Mouse (Mus musculus) neural tube, embryonic 13.5 days (tissue): Measurements from ENCODE around the gene Hist2h2be. TPM values are rescaled to one million over a fixed set of nuclear protein-coding genes. Genes with fewer than 3 reads are reported as not detected.
"Not testable (repeated sequence)": the region's sequence is repeated elsewhere in the genome, so short reads cannot be mapped to it uniquely, and the experiment has no call there.

ENCODE experiments used
- ATAC-seq: fragments of 200-750 bp; cut with Nextera tagmentation; 2 replicates; pipeline ENCODE4 v1.8.0; 2017; ENCODE audit warnings: low read depth, mild to moderate bottlenecking, moderate TSS enrichment, moderate library complexity
- H3K27ac ChIP-seq: fragments of 300-500 bp; sonication (generic); replicated peaks from 2 replicates; pipeline ENCODE4 v1.5.1; 2015; ENCODE audit warnings: moderate library complexity, mild to moderate bottlenecking, inconsistent platforms
- H3K27me3 ChIP-seq: fragments of 300-500 bp; sonication (generic); 2 replicates; pipeline ENCODE4 v1.6.1; 2015; ENCODE audit warnings: mild to moderate bottlenecking, inconsistent platforms
- H3K36me3 ChIP-seq: fragments of 300-500 bp; sonication (generic); 2 replicates; pipeline ENCODE4 v1.6.1; 2015; ENCODE audit warnings: mild to moderate bottlenecking, inconsistent platforms
- H3K4me1 ChIP-seq: fragments of 300-500 bp; sonication (generic); replicated peaks from 2 replicates; pipeline ENCODE4 v1.6.1; 2015; ENCODE audit warnings: inconsistent platforms
- H3K4me2 ChIP-seq: fragments of 300-500 bp; sonication (generic); 2 replicates; pipeline ENCODE4 v1.6.1; 2015; ENCODE audit warnings: inconsistent platforms, mild to moderate bottlenecking, moderate library complexity
- H3K4me3 ChIP-seq: fragments of 300-500 bp; sonication (generic); 2 replicates; pipeline ENCODE4 v1.5.1; 2015; ENCODE audit warnings: mild to moderate bottlenecking, inconsistent platforms
- H3K9ac ChIP-seq: fragments of 300-500 bp; sonication (generic); 2 replicates; pipeline ENCODE4 v1.6.1; 2015; ENCODE audit warnings: moderate library complexity, mild to moderate bottlenecking, inconsistent platforms
- H3K9me3 ChIP-seq: fragments of 300-500 bp; sonication (generic); 2 replicates; pipeline ENCODE4 v1.6.1; 2016; ENCODE audit warnings: inconsistent platforms
- WGBS: fragments of 180-500 bp; shearing (Covaris S2); methylation state at CpG from one replicate; pipeline ENCODE4 v1.1.7; 2015; 5-methylcytosine and 5-hydroxymethylcytosine counted together
- polyA plus RNA-seq: library from polyadenylated mRNA; unstranded; fragments of >200 nt; fragmentation: Nextera tagmentation; extraction: Ambion mirVana; gene quantifications from 2 replicates; pipeline ENCODE4 v1.2.1, GENCODE M21; 2015

Hist2h2be gene
- polyA plus RNA-seq, 1 experiment from 2014 or later = 4.0 TPM

DNA sequence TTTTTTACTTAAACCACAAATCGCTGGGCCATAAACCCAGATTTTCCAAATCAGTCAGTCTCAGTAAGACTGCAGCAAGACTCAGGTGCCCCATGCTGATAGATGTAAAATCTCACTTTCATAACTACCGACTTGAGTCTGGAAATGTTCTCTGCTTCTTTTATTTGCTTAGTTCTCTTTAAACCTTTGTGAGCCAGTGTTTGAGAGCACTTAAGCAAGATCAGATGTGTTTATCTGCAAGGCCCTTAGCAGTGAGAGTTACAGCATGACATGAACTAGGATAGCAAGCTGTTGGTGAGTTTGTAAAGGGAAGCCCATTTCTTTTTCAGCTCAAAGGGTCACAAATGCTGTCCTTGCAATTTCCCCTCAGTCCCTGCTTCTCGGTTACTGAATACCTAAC lies 36.3 kb downstream of the Hist2h2be start:
- Histone ChIP-seq H3K36me3 (no peaks in the 10 kb centered on the region), H3K9me3 (no peaks in the 10 kb centered on the region), H3K4me1 (peaks cover 11% of the 10 kb centered on the region), H3K27me3 (no peaks in the 10 kb centered on the region), H3K4me3 (no peak overlapping the region), H3K4me2 (no peak overlapping the region), H3K27ac (no peak overlapping the region), H3K9ac (no peak overlapping the region)
- no peak for ATAC-seq
- WGBS = 85% methylated on average over 3 of the region's 3 CpGs

DNA sequence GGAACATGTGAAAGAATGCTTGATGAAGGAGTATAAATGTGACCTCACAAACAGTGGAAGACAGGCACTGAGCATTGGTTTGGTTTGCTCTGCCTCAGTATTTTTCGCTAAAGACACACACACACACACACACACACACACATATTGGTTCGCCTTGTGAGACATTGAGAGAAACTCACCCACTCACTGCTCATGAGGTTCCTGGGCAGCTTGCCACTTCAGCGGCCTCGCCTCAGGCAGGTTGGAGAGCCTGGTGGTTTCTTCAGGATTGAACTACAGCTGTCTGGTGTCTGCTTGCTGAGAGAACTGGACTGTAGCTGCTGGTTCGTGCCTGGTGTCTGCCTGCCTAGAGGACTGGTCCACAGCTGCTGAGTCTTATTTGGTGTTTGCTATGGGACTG lies 39.3 kb downstream of the Hist2h2be start:
- no peak for ATAC-seq
- Histone ChIP-seq H3K4me1 (peaks cover 30% of the 10 kb centered on the region), H3K27me3 (no peaks in the 10 kb centered on the region), H3K9me3 (no peaks in the 10 kb centered on the region), H3K27ac (no peak overlapping the region), H3K4me3 (no peak overlapping the region), H3K36me3 (no peaks in the 10 kb centered on the region), H3K9ac (no peak overlapping the region), H3K4me2 (no peak overlapping the region)
- 91% methylated on average over 5 of the region's 5 CpGs for WGBS

DNA sequence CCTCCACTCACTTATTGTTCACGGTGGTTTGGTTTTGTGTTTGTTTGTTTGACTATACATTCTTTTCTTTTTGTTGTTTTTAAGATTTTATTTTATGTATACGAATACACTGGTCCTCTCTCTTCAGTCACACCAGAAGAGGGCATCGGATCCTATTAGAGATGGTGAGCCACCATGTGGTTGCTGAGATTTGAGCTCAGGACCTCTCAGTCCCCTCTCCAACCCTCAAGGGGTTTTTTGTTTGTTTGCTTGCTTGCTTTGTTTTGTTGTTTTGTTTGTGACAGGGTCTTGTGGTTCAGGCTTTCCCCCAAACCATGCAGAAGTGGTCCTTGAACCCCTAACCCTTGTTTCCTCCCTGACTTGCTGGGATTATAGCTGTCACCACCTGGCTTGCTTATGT lies 40.7 kb downstream of the Hist2h2be start:
- ATAC-seq = no peak
- Histone ChIP-seq H3K4me2 (peak overlapping the region; percentile 83), H3K9ac (peak overlapping the region; percentile 90), H3K27ac (peak overlapping the region; percentile 98), H3K4me1 (peaks cover 30% of the 10 kb centered on the region), H3K4me3 (peak overlapping the region; percentile 61), H3K36me3 (no peaks in the 10 kb centered on the region), H3K27me3 (no peaks in the 10 kb centered on the region), H3K9me3 (no peaks in the 10 kb centered on the region)
- 66% methylated on average over 3 of the region's 3 CpGs for WGBS

DNA sequence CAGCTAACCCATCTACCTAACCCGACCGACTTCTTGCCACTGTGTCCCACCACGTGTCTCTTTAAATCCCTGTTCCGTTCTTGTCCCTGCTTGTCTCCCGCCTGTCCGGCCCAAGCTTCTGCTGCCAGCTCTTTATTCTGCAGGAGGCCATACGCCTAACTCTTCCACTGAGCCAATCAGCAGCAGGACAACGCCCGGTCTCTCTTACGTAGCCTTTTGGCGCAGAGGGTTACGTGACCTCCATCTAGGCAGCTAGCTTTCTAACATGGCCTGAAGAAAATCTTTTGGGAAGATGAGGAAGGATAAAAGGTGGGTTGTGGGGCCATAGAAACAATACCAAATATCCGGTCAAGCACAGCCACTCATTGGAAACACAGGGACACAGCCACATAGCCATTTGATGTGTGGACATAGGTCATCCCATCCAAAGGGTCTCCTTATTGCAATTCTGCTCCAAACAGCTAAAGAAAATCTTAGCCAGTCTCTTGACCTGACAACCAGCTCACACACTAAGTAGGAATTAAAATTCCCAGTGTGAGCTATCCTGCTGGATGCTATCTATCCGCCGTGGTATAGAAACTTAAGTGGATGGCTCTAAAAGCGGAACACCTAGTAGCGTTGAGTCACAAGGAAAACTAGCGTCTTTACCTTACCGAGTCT lies 41.4 kb downstream of the Hist2h2be start:
- WGBS = 1% methylated on average over 19 of the region's 19 CpGs
- Histone ChIP-seq H3K27me3 (no peaks in the 10 kb centered on the region), H3K9ac (peak overlapping the region; percentile 90), H3K4me3 (peak overlapping the region; percentile 61), H3K27ac (peak overlapping the region; percentile 98), H3K4me1 (peaks cover 30% of the 10 kb centered on the region), H3K9me3 (no peaks in the 10 kb centered on the region), H3K4me2 (peak overlapping the region; percentile 83), H3K36me3 (no peaks in the 10 kb centered on the region)
- peak; percentile 73 for ATAC-seq

DNA sequence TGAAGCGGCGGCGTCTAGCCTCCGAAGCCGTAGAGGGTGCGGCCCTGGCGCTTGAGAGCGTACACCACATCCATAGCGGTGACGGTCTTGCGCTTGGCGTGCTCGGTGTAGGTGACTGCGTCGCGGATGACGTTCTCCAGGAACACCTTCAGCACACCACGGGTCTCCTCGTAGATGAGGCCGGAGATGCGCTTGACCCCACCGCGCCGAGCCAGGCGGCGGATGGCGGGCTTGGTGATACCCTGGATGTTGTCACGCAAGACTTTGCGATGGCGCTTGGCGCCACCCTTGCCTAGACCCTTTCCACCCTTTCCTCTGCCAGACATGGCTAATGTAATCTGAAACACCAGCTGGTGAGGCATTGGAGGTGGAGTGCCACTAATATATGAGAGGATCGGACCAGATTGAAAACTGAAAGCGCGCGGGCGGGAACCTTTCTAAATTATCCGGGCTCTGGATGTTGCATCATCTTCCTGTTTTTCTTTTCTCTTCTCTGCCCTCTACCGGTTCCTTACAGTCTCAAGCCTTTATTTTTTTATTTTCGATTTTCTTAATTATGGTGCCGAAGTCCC lies 42.1 kb downstream of the Hist2h2be start, which contains the start of gene Hist2h4:
Hist2h4 (minus strand) TSS at position 333 of the 572 bp plus-strand sequence.
- under 1% methylated on average over 40 of the region's 40 CpGs for WGBS
- H3K4me3 ChIP-seq = peak within 1 kb of the TSS; percentile 61
- no peaks in the 10 kb centered on the region for H3K36me3 ChIP-seq
- H3K4me1 ChIP-seq = peaks cover 36% of the 10 kb centered on the region
- H3K27ac ChIP-seq = peak within 1 kb of the TSS; percentile 98
- peak within 1 kb of the TSS; percentile 90 for H3K9ac ChIP-seq
- H3K9me3 ChIP-seq = no peaks in the 10 kb centered on the region
- no peaks in the 10 kb centered on the region for H3K27me3 ChIP-seq
- ATAC-seq = peak; percentile 88
- H3K4me2 ChIP-seq = peak within 1 kb of the TSS; percentile 83

DNA sequence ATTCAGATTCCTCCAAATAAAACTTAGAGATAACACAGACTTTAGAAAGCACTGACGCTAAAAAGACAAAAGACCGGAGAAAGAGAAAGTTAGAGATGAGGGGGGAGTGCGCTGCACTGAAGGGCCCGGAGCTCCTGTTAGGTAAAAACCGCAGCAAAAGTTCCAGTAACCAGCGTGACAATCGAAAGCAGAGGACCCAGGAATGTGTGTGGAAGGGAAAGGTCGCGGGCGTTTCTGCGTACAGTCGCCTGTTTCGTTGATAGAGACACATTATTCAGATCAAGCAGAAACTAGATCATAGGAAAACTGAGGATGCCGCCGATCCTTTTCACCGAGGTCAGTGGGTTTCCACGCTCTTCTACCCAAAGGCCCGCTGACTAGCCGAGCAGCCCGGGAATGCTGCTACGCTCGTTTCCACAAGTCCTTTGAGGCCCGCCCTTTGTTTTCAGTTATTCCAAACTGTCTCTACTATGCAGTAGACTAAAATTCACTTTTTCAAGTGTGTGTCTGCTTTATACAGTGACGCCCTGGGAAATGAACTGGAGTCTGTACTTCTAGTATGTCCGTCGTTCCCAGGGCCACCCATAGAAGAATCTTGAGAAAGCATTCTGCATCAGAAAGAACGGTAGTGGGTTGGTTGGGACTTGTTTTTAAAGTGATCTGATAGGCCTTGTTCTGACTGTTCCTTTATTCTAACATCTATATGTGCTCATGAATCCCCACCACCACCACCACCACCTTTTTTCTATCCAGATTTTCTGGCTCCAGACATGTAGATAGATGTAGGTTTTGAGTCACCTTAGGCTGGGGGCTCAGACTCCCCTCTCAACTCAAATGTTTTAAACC lies 42.9 kb downstream of the Hist2h2be start:
- Histone ChIP-seq H3K4me1 (peaks cover 38% of the 10 kb centered on the region), H3K4me3 (peak overlapping the region; percentile 61), H3K4me2 (peak overlapping the region; percentile 83), H3K27me3 (no peaks in the 10 kb centered on the region), H3K36me3 (no peaks in the 10 kb centered on the region), H3K9me3 (no peaks in the 10 kb centered on the region), H3K9ac (peak overlapping the region; percentile 90), H3K27ac (peak overlapping the region; percentile 98)
- WGBS = 5% methylated on average over 27 of the region's 27 CpGs
- peak; percentile 41 for ATAC-seq

DNA sequence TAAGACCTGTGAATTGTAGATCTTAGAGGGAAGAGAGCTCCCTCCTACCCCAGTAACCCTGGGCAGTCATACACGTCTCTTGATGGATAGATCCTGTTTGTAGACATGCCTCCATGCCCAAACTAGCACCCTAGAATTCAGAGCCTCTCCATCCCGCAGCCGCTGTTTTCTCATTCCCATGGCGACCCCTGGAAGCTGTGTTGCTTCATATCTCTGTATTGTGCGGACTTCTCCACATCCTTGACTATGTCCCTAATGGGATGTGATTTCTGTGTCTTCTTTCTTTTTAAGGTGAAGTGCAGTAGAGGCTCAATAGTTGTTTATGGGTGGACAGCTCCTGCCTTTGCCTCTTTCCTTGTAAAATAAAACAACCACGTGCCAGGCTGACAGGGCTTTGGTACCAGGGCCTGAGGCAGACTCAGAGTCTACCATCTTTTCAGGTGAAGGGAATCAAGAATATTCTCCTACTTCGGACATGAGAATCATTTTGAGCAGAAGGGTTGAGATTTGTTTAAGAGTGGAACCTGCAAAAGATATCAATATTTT lies 43.6 kb downstream of the Hist2h2be start:
- WGBS = 68% methylated on average over 7 of the region's 7 CpGs
- Histone ChIP-seq H3K36me3 (no peaks in the 10 kb centered on the region), H3K4me2 (peak overlapping the region; percentile 83), H3K27ac (peak overlapping the region; percentile 98), H3K9ac (peak overlapping the region; percentile 90), H3K4me1 (peaks cover 38% of the 10 kb centered on the region), H3K9me3 (no peaks in the 10 kb centered on the region), H3K4me3 (no peak overlapping the region), H3K27me3 (no peaks in the 10 kb centered on the region)
- ATAC-seq = no peak

DNA sequence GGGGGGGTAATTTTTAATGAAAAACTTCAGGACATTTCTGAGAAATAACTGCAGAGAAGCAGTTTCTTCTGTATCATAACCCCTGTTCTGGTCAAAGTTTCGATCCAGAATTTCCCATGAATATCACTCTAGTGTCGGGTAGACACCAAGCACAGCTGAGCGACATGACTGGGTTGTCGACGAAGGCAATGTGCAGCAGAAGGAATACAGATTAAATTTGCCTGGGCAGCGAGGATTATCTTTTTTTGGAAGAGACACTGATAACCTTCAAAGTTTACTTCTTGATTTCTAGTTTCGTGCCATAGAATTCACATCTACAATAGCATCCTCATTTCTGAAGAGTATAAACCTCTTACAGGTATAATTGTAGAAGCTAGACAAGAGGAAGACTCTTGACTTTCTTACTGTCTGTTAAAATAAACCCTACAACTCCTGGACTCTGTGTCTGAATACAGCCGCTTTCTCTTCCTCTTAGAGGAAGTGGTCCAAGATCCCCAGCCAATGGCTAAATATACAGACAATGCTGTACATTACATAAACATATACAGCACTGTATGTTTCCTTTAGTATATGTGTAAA lies 45.3 kb downstream of the Hist2h2be start:
- Histone ChIP-seq H3K9ac (no peak overlapping the region), H3K36me3 (no peaks in the 10 kb centered on the region), H3K27ac (no peak overlapping the region), H3K4me2 (no peak overlapping the region), H3K4me3 (no peak overlapping the region), H3K9me3 (no peaks in the 10 kb centered on the region), H3K27me3 (no peaks in the 10 kb centered on the region), H3K4me1 (peaks cover 37% of the 10 kb centered on the region)
- no peak for ATAC-seq
- WGBS = 92% methylated on average over 8 of the region's 8 CpGs

DNA sequence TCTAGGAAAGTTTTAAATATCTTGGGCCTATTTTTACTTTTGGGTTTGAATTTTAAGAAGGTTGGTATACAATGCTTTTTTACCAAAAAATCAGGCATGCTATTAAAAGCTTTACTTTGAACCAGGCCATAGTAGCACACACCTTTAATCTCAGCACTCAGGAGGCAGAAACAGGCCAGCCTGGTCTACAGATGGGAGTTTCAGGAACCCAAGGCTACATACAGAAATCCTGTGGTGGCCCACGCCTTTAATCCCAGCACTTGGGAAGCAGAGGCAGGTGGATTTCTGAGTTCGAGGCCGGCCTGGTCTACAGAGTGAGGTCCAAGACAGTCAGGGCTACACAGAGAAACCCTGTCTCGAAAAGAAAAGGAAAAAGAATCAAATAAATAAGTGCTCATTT lies 46.6 kb downstream of the Hist2h2be start:
- Histone ChIP-seq H3K36me3 (no peaks in the 10 kb centered on the region), H3K4me3 (no peak overlapping the region), H3K4me1 (peaks cover 23% of the 10 kb centered on the region), H3K9ac (0 out of 2 replicates have a peak overlapping the region, but pooled peaks have one; percentile 32), H3K27me3 (no peaks in the 10 kb centered on the region), H3K27ac (peak overlapping the region; percentile 88), H3K4me2 (peak overlapping the region; percentile 89), H3K9me3 (no peaks in the 10 kb centered on the region)
- no peak for ATAC-seq
- WGBS = 77% methylated on average over 4 of the region's 4 CpGs

DNA sequence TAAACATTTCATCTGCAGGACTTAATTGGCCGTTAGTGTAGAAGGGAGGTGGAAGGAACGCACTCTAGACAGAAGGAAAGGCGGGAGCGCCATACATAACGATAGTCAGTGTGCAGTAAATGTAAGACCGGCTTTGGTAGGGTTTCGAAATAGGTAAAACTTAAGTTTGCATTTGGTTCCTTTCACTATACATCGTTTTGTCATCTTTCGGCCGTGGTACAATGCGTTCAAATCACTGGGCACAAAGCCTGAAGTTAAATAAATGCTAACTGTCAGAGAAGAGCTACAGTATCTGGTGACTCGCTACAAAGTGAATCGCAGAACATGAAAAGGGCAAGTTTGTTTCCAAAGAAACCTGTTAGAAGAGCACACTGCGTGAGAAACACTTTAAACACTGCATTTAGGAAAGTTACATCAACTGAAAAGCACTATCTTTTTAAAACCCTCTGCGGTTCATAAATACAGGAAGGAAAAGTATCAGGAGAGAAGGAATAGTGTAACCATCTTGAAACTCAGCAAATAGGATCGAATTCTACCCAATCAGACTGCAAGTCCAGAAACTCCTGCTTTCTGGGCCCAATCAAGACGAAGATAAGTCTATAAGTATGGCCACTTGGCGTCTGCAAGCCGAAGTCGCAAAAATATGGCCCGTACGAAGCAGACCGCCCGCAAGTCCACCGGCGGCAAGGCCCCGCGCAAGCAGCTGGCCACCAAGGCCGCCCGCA lies 47.3 kb downstream of the Hist2h2be start, which contains the start of gene Hist2h3b:
Hist2h3b (plus strand) TSS at position 604 of the 725 bp plus-strand sequence.
- 20% methylated on average over 30 of the region's 30 CpGs for WGBS
- no peaks in the 10 kb centered on the region for H3K36me3 ChIP-seq
- H3K27ac ChIP-seq = peak within 1 kb of the TSS; percentile 96
- H3K4me3 ChIP-seq = peak within 1 kb of the TSS; percentile 58
- H3K4me1 ChIP-seq = peaks cover 22% of the 10 kb centered on the region
- H3K27me3 ChIP-seq = no peaks in the 10 kb centered on the region
- H3K4me2 ChIP-seq = peak within 1 kb of the TSS; percentile 89
- peak; percentile 62 for ATAC-seq
- no peaks in the 10 kb centered on the region for H3K9me3 ChIP-seq
- peak within 1 kb of the TSS; percentile 71 for H3K9ac ChIP-seq

DNA sequence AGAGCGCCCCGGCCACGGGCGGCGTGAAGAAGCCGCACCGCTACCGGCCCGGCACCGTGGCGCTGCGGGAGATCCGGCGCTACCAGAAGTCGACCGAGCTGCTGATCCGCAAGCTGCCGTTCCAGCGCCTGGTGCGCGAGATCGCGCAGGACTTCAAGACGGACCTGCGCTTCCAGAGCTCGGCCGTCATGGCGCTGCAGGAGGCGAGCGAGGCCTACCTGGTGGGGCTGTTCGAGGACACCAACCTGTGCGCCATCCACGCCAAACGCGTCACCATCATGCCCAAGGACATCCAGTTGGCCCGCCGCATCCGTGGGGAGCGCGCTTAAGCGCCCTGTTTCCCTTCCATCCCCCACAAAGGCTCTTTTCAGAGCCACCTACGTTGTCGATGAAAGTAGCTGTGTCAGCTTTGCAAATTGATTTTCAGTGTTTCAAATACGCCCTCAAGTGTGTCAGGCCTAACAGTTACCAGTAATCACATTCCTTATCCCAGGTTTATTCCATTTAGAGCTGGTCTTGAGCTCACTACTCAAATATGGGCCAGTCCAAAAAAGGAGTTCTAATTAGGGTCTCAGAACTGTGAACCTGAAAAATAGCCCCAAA lies 48.0 kb downstream of the Hist2h2be start:
- peak overlapping the region; percentile 96 for H3K27ac ChIP-seq
- H3K9me3 ChIP-seq, H3K27me3 ChIP-seq, H3K36me3 ChIP-seq: not testable (repeated sequence)
- peak overlapping the region; percentile 71 for H3K9ac ChIP-seq
- H3K4me2 ChIP-seq = peak overlapping the region; percentile 89
- peak; percentile 44 for ATAC-seq
- peaks cover 18% of the 10 kb centered on the region for H3K4me1 ChIP-seq
- 0% methylated on average over 18 of the region's 44 CpGs for WGBS
- peak overlapping the region; percentile 58 for H3K4me3 ChIP-seq
